Mouse (Mus musculus): ENCODE results near the gene Slc22a3. TPM values are rescaled to one million over a fixed set of nuclear protein-coding genes. Genes with fewer than 3 reads are reported as not detected.

Slc22a3 gene
- total and polyA plus RNA-seq, 2 experiments from 2014 or later, result 2.4 to 3.7 TPM

GRCm38 (mm10) chr17:12419491-12420079 lies 87.9 kb downstream of the Slc22a3 start:
- no peaks in the 10 kb centered on the region for H3K36me3 ChIP-seq (ENCODE audit: insufficient read depth, low read length)
- no peaks in the 10 kb centered on the region for H3K9me3 ChIP-seq (ENCODE audit: low read length)
- ATAC-seq (ENCODE audit: low FRiP score), result no peak
- H3K27ac ChIP-seq (ENCODE audit: low read depth, low read length), result no peak overlapping the region
- H3K4me1 ChIP-seq (ENCODE audit: insufficient read depth, low read length), result no peaks in the 10 kb centered on the region
- no peak for DNase-seq (ENCODE audit: low spot score)
- no peak overlapping the region for H3K4me3 ChIP-seq (ENCODE audit: low read depth, low read length)
- H3K4me2 ChIP-seq (ENCODE audit: low read depth, low read length, poor library complexity, severe bottlenecking), result no peak overlapping the region
- no peak for TF ChIP-seq CTCF (IDR thresholded peaks at IDR 0.05)
- WGBS, result 78% methylated on average over 19 of the region's 19 CpGs
- H3K27me3 ChIP-seq (ENCODE audit: insufficient read depth, low read length), result no peaks in the 10 kb centered on the region
- no peak overlapping the region for H3K9ac ChIP-seq (replicated peaks; ENCODE audit: low read length, poor library complexity, severe bottlenecking)

- Histone ChIP-seq H3K4me2 (ENCODE audit: low read depth, low read length, poor library complexity, severe bottlenecking) (no peak overlapping the region), H3K27ac (ENCODE audit: low read depth, low read length) (no peak overlapping the region), H3K36me3 (ENCODE audit: insufficient read depth, low read length) (no peaks in the 10 kb centered on the region), H3K4me1 (ENCODE audit: insufficient read depth, low read length) (no peaks in the 10 kb centered on the region), H3K4me3 (ENCODE audit: low read depth, low read length) (no peak overlapping the region), H3K9ac (replicated peaks; ENCODE audit: low read length, poor library complexity, severe bottlenecking) (no peak overlapping the region), H3K27me3 (ENCODE audit: insufficient read depth, low read length) (no peaks in the 10 kb centered on the region), H3K9me3 (ENCODE audit: low read length) (no peaks in the 10 kb centered on the region)
- 42% methylated on average over 6 of the region's 6 CpGs for WGBS
- DNase-seq (ENCODE audit: low spot score) (peak; percentile 79), ATAC-seq (ENCODE audit: low FRiP score) (peak; percentile 58; the same call in 1 of the 2 replicates)
- peak; percentile 87 for TF ChIP-seq CTCF (IDR thresholded peaks at IDR 0.05)
Measured at GRCm38 (mm10) chr17:12416250-12416895, 91.1 kb downstream of the Slc22a3 start.

GRCm38 (mm10) chr17:12415741-12416140 lies 91.8 kb downstream of the Slc22a3 start:
- no peaks in the 10 kb centered on the region for H3K4me1 ChIP-seq (ENCODE audit: insufficient read depth, low read length)
- no peaks in the 10 kb centered on the region for H3K9me3 ChIP-seq (ENCODE audit: low read length)
- 76% methylated on average over 5 of the region's 5 CpGs for WGBS
- H3K4me3 ChIP-seq (ENCODE audit: low read depth, low read length), result no peak overlapping the region
- no peak overlapping the region for H3K4me2 ChIP-seq (ENCODE audit: low read depth, low read length, poor library complexity, severe bottlenecking)
- ATAC-seq (ENCODE audit: low FRiP score) (no peak), DNase-seq (ENCODE audit: low spot score) (no peak)
- H3K36me3 ChIP-seq (ENCODE audit: insufficient read depth, low read length), result no peaks in the 10 kb centered on the region
- no peak overlapping the region for H3K9ac ChIP-seq (replicated peaks; ENCODE audit: low read length, poor library complexity, severe bottlenecking)
- no peaks in the 10 kb centered on the region for H3K27me3 ChIP-seq (ENCODE audit: insufficient read depth, low read length)
- H3K27ac ChIP-seq (ENCODE audit: low read depth, low read length), result no peak overlapping the region
- TF ChIP-seq CTCF (IDR thresholded peaks at IDR 0.05), result no peak

DNA sequence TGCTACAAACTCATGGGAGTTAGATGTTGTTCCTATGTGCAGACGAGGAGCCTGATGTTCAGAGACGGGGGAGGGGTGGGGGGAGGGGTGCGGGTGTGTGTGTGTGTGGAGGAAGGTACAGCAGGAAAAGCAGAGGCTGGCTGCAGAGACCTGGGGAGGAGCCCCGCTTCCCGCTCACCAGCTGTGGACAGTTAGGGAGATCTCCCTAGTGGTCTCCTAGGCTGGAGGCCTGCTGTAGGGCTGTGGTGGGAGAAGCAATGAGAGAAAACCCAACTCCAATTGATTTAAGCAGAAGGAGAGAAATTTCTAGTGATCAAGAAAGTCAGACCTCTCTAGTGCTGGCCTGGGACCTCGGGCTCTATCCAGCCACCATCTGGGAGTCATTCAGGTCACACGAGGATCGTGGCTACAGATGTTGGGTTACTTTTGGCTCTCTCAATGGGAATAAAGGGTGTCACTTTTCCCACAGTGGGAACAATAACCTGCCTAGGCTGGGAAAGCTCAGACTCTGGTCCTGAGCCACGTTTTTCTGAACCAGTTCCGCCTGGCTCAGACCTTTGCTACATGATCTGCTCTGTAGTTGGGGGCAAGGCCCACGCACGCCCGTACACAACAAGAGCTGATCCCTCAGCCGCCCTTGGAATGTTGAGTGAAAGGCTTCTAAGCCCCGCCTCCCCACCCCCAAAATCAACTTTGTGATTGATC lies 92.3 kb downstream of the Slc22a3 start:
- 61% methylated on average over 15 of the region's 15 CpGs for WGBS
- DNase-seq (ENCODE audit: low spot score) (no peak), ATAC-seq (ENCODE audit: low FRiP score) (no peak)
- Histone ChIP-seq H3K27ac (ENCODE audit: low read depth, low read length) (no peak overlapping the region), H3K27me3 (ENCODE audit: insufficient read depth, low read length) (no peaks in the 10 kb centered on the region), H3K36me3 (ENCODE audit: insufficient read depth, low read length) (no peaks in the 10 kb centered on the region), H3K4me3 (ENCODE audit: low read depth, low read length) (no peak overlapping the region), H3K9me3 (ENCODE audit: low read length) (no peaks in the 10 kb centered on the region), H3K9ac (replicated peaks; ENCODE audit: low read length, poor library complexity, severe bottlenecking) (no peak overlapping the region), H3K4me2 (ENCODE audit: low read depth, low read length, poor library complexity, severe bottlenecking) (no peak overlapping the region), H3K4me1 (ENCODE audit: insufficient read depth, low read length) (no peaks in the 10 kb centered on the region)
- TF ChIP-seq CTCF (IDR thresholded peaks at IDR 0.05), result no peak

- no peaks in the 10 kb centered on the region for H3K9me3 ChIP-seq (ENCODE audit: low read length)
- no peak overlapping the region for H3K27ac ChIP-seq (ENCODE audit: low read depth, low read length)
- DNase-seq (ENCODE audit: low spot score), result no peak
- H3K4me3 ChIP-seq (ENCODE audit: low read depth, low read length), result no peak overlapping the region
- ATAC-seq (ENCODE audit: low FRiP score), result no peak
- no peaks in the 10 kb centered on the region for H3K36me3 ChIP-seq (ENCODE audit: insufficient read depth, low read length)
- H3K27me3 ChIP-seq (ENCODE audit: insufficient read depth, low read length), result no peaks in the 10 kb centered on the region
- TF ChIP-seq CTCF (IDR thresholded peaks at IDR 0.05), result no peak
- no peaks in the 10 kb centered on the region for H3K4me1 ChIP-seq (ENCODE audit: insufficient read depth, low read length)
- H3K9ac ChIP-seq (replicated peaks; ENCODE audit: low read length, poor library complexity, severe bottlenecking), result no peak overlapping the region
- no peak overlapping the region for H3K4me2 ChIP-seq (ENCODE audit: low read depth, low read length, poor library complexity, severe bottlenecking)
- 78% methylated on average over 3 of the region's 3 CpGs for WGBS
Measured at GRCm38 (mm10) chr17:12412891-12413237, 94.6 kb downstream of the Slc22a3 start.
